Mouse (Mus musculus) limb, embryonic 11.5 days (tissue): ENCODE results near the gene Agap3. TPM values are rescaled to one million over a fixed set of nuclear protein-coding genes. Genes with fewer than 3 reads are reported as not detected.

Experiments
- ATAC-seq: fragments of 200-750 bp; cut with Nextera tagmentation; 2 replicates; pipeline ENCODE4 v1.8.0; 2017; ENCODE audit warnings: low read depth; ENCODE audit not compliant: insufficient number of reproducible peaks, low FRiP score, low TSS enrichment
- DNase-seq: peaks from one replicate; pipeline ENCODE4 v3.0.0-alpha.2; 2015; ENCODE audit warnings: low spot score
- H3K27ac ChIP-seq: fragments of 300-500 bp; sonication (generic); replicated peaks from 2 replicates; pipeline ENCODE4 v1.5.1; 2014; ENCODE audit warnings: low read depth, mild to moderate bottlenecking, low read length
- H3K27me3 ChIP-seq: fragments of 300-500 bp; sonication (generic); 2 replicates; pipeline ENCODE4 v1.6.1; 2014; ENCODE audit warnings: mild to moderate bottlenecking, low read length, mixed read lengths; ENCODE audit not compliant: control insufficient read depth, insufficient read depth
- H3K36me3 ChIP-seq: fragments of 300-500 bp; sonication (generic); 2 replicates; pipeline ENCODE4 v1.6.1; 2014; ENCODE audit warnings: mild to moderate bottlenecking, low read length, moderate library complexity, mixed read lengths; ENCODE audit not compliant: control insufficient read depth, insufficient read depth
- H3K4me1 ChIP-seq: fragments of 300-500 bp; sonication (generic); 2 replicates; pipeline ENCODE4 v1.6.1; 2014; ENCODE audit warnings: low read length, mixed read lengths; ENCODE audit not compliant: control insufficient read depth, insufficient read depth
- H3K4me2 ChIP-seq: fragments of 300-500 bp; sonication (generic); 2 replicates; pipeline ENCODE4 v1.6.1; 2014; ENCODE audit warnings: low read depth, mild to moderate bottlenecking, moderate library complexity; ENCODE audit not compliant: severe bottlenecking
- H3K4me3 ChIP-seq: fragments of 300-500 bp; sonication (generic); 2 replicates; pipeline ENCODE4 v1.5.1; 2014; ENCODE audit warnings: low read depth, low read length
- H3K9ac ChIP-seq: fragments of 300-500 bp; sonication (generic); 2 replicates; pipeline ENCODE4 v1.6.1; 2014; ENCODE audit warnings: mild to moderate bottlenecking, low read length
- H3K9me3 ChIP-seq: fragments of 300-500 bp; sonication (generic); 2 replicates; pipeline ENCODE4 v1.6.1; 2016; ENCODE audit warnings: low read length; ENCODE audit not compliant: control insufficient read depth
- WGBS: fragments of 180-500 bp; shearing (Covaris S2); extraction: QIAGEN DNeasy Blood & Tissue Kit; methylation state at CpG from one replicate; pipeline ENCODE4 v1.1.7; 2014; 5-methylcytosine and 5-hydroxymethylcytosine counted together
- polyA plus RNA-seq: library from polyadenylated mRNA; unstranded; fragments of >200 nt; fragmentation: Nextera tagmentation; extraction: Ambion mirVana; gene quantifications from 2 replicates; pipeline ENCODE4 v1.2.1, GENCODE M21; 2014

The Agap3 gene
- polyA plus RNA-seq, 1 experiment from 2014 or later = 39.9 TPM

- no peak overlapping the region for H3K4me3 ChIP-seq
- WGBS = 82% methylated on average over 10 of the region's 10 CpGs
- no peak overlapping the region for H3K9ac ChIP-seq
- no peak overlapping the region for H3K27ac ChIP-seq
- no peak overlapping the region for H3K4me2 ChIP-seq
- H3K27me3 ChIP-seq = no peaks in the 10 kb centered on the region
- ATAC-seq (no peak), DNase-seq (no peak)
- H3K9me3 ChIP-seq = no peaks in the 10 kb centered on the region
- H3K36me3 ChIP-seq = peaks cover 22% of the 10 kb centered on the region
- H3K4me1 ChIP-seq = no peaks in the 10 kb centered on the region
These were observed 47.1 kb downstream of the Agap3 start for GRCm38 (mm10) chr5:24499113-24499512.

GRCm38 (mm10) chr5:24500851-24501250 is 48.9 kb downstream of the Agap3 start:
- ATAC-seq = no peak
- Histone ChIP-seq H3K4me3 (no peak overlapping the region), H3K36me3 (peaks cover 17% of the 10 kb centered on the region; the same call in 1 of the 2 replicates), H3K27me3 (peaks cover 7% of the 10 kb centered on the region; the same call in 1 of the 2 replicates), H3K27ac (no peak overlapping the region), H3K4me2 (no peak overlapping the region), H3K4me1 (peaks cover 5% of the 10 kb centered on the region; the same call in 1 of the 2 replicates), H3K9ac (no peak overlapping the region), H3K9me3 (no peaks in the 10 kb centered on the region)
- WGBS = 94% methylated on average over 11 of the region's 11 CpGs
- DNase-seq = no peak

GRCm38 (mm10) chr5:24502786-24503185 is 50.8 kb downstream of the Agap3 start:
- 61% methylated on average over 4 of the region's 4 CpGs for WGBS
- H3K4me1 ChIP-seq = peaks cover 5% of the 10 kb centered on the region; the same call in 1 of the 2 replicates

GRCm38 (mm10) chr5:24505513-24505912 is 53.5 kb downstream of the Agap3 start:
- ATAC-seq = no peak
- Histone ChIP-seq H3K4me3 (no peak overlapping the region), H3K9me3 (no peaks in the 10 kb centered on the region), H3K27me3 (peaks cover 10% of the 10 kb centered on the region; the same call in 1 of the 2 replicates), H3K27ac (no peak overlapping the region), H3K4me2 (no peak overlapping the region), H3K9ac (no peak overlapping the region), H3K4me1 (peaks cover 5% of the 10 kb centered on the region; the same call in 1 of the 2 replicates), H3K36me3 (peaks cover 10% of the 10 kb centered on the region; the same call in 1 of the 2 replicates)
- DNase-seq = no peak
- 61% methylated on average over 2 of the region's 2 CpGs for WGBS

More at GRCm38 (mm10) chr5:24502786-24503185, 50.8 kb downstream of the Agap3 start:
- H3K9ac ChIP-seq = no peak overlapping the region
- H3K4me3 ChIP-seq = no peak overlapping the region
- H3K27me3 ChIP-seq = peaks cover 10% of the 10 kb centered on the region; the same call in 1 of the 2 replicates
- DNase-seq (no peak), ATAC-seq (no peak)
- no peak overlapping the region for H3K27ac ChIP-seq
- H3K9me3 ChIP-seq = no peaks in the 10 kb centered on the region
- H3K4me2 ChIP-seq = no peak overlapping the region
- peaks cover 17% of the 10 kb centered on the region; the same call in 1 of the 2 replicates for H3K36me3 ChIP-seq

GRCm38 (mm10) chr5:24508406-24508805 is 56.4 kb downstream of the Agap3 start:
- Histone ChIP-seq H3K27ac (no peak overlapping the region), H3K4me1 (peaks cover 5% of the 10 kb centered on the region; the same call in 1 of the 2 replicates), H3K36me3 (no peaks in the 10 kb centered on the region), H3K4me2 (no peak overlapping the region), H3K4me3 (no peak overlapping the region), H3K27me3 (peaks cover 10% of the 10 kb centered on the region; the same call in 1 of the 2 replicates), H3K9ac (no peak overlapping the region), H3K9me3 (no peaks in the 10 kb centered on the region)
- WGBS = 92% methylated on average over 7 of the region's 7 CpGs
- ATAC-seq = no peak
- DNase-seq = no peak

- DNase-seq (peak; percentile 41), ATAC-seq (no peak)
- 0 out of 2 replicates have a peak, but pooled peaks cover 3% of the 10 kb centered on the region for H3K27me3 ChIP-seq
- H3K9ac ChIP-seq = no peak overlapping the region
- H3K36me3 ChIP-seq = no peaks in the 10 kb centered on the region
- H3K4me1 ChIP-seq = no peaks in the 10 kb centered on the region
- 51% methylated on average over 11 of the region's 11 CpGs for WGBS
- no peak overlapping the region for H3K27ac ChIP-seq
- no peaks in the 10 kb centered on the region for H3K9me3 ChIP-seq
- H3K4me2 ChIP-seq = no peak overlapping the region
- no peak overlapping the region for H3K4me3 ChIP-seq
These were observed 58.7 kb downstream of the Agap3 start for GRCm38 (mm10) chr5:24510635-24511034.

- no peak overlapping the region for H3K9ac ChIP-seq
- no peaks in the 10 kb centered on the region for H3K27me3 ChIP-seq
- H3K36me3 ChIP-seq = no peaks in the 10 kb centered on the region
- no peak for DNase-seq
- WGBS = 61% methylated on average over 8 of the region's 8 CpGs
- ATAC-seq = no peak
- H3K4me3 ChIP-seq = no peak overlapping the region
- no peak overlapping the region for H3K27ac ChIP-seq
- H3K9me3 ChIP-seq = no peaks in the 10 kb centered on the region
- H3K4me1 ChIP-seq = no peaks in the 10 kb centered on the region
- H3K4me2 ChIP-seq = no peak overlapping the region
These were observed 60.3 kb downstream of the Agap3 start for GRCm38 (mm10) chr5:24512271-24512670.

- Histone ChIP-seq H3K9me3 (no peaks in the 10 kb centered on the region), H3K9ac (no peak overlapping the region), H3K27ac (no peak overlapping the region), H3K27me3 (peaks cover 48% of the 10 kb centered on the region), H3K4me3 (no peak overlapping the region), H3K36me3 (no peaks in the 10 kb centered on the region), H3K4me1 (peaks cover 3% of the 10 kb centered on the region; the same call in 1 of the 2 replicates), H3K4me2 (no peak overlapping the region)
- DNase-seq (no peak), ATAC-seq (no peak)
- WGBS = 63% methylated on average over 8 of the region's 8 CpGs
These were observed 69.4 kb downstream of the Agap3 start for GRCm38 (mm10) chr5:24521366-24521765.

GRCm38 (mm10) chr5:24523806-24524205 is 71.8 kb downstream of the Agap3 start:
- H3K4me3 ChIP-seq = no peak overlapping the region
- H3K27ac ChIP-seq = no peak overlapping the region

More at GRCm38 (mm10) chr5:24523806-24524205, 71.8 kb downstream of the Agap3 start:
- ATAC-seq = no peak
- Histone ChIP-seq H3K9ac (no peak overlapping the region), H3K9me3 (no peaks in the 10 kb centered on the region), H3K4me2 (no peak overlapping the region), H3K4me1 (peaks cover 8% of the 10 kb centered on the region), H3K36me3 (no peaks in the 10 kb centered on the region), H3K27me3 (peaks cover 71% of the 10 kb centered on the region)
- WGBS = 52% methylated on average over 8 of the region's 8 CpGs
- no peak for DNase-seq
